Mouse (Mus musculus): ENCODE results near the gene Cdh22. TPM values are rescaled to one million over a fixed set of nuclear protein-coding genes. Genes with fewer than 3 reads are reported as not detected.

Cdh22 gene
- polyA plus RNA-seq, 1 experiment from 2014 or later, result 1.3 TPM

DNA sequence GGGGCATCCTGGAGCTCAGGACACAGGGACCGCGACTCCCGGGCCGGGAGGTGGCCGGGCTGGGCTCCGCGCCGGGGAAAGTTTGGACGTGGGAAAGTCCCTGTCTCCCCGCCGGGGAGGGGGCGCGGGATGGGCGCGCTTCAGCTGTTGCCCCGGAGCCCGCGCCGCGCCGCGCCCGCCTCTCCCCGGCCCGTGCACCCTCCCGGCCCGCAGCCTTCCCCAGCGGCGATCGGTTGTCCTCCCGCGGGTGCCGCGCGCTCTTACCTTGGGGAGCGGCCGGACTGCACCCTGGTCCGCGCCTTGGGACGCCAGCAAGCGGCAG lies 401 bp downstream of the Cdh22 start:
- ATAC-seq (replicated peaks; ENCODE audit: insufficient number of reproducible peaks, low FRiP score, low TSS enrichment, low read depth) (peak; percentile 33), DNase-seq (ENCODE audit: low spot score) (no peak)
- Histone ChIP-seq H3K36me3 (replicated peaks; ENCODE audit: control insufficient read depth, insufficient read depth, low read depth, low read length) (no peaks in the 10 kb centered on the region), H3K4me2 (ENCODE audit: low read depth, low read length) (peak overlapping the region; percentile 98), H3K27ac (replicated peaks; ENCODE audit: low read depth, low read length) (no peak overlapping the region), H3K9me3 (replicated peaks; ENCODE audit: control insufficient read depth, low read length) (no peaks in the 10 kb centered on the region), H3K4me3 (ENCODE audit: low read depth, low read length) (peak overlapping the region; percentile 57), H3K9ac (replicated peaks; ENCODE audit: low read length) (peak overlapping the region; percentile 65), H3K4me1 (ENCODE audit: control insufficient read depth, insufficient read depth, low read length) (peaks cover 6% of the 10 kb centered on the region), H3K27me3 (ENCODE audit: control insufficient read depth, insufficient read depth, low read length) (peaks cover 72% of the 10 kb centered on the region)
- WGBS, result 0% methylated on average over 35 of the region's 41 CpGs

DNA sequence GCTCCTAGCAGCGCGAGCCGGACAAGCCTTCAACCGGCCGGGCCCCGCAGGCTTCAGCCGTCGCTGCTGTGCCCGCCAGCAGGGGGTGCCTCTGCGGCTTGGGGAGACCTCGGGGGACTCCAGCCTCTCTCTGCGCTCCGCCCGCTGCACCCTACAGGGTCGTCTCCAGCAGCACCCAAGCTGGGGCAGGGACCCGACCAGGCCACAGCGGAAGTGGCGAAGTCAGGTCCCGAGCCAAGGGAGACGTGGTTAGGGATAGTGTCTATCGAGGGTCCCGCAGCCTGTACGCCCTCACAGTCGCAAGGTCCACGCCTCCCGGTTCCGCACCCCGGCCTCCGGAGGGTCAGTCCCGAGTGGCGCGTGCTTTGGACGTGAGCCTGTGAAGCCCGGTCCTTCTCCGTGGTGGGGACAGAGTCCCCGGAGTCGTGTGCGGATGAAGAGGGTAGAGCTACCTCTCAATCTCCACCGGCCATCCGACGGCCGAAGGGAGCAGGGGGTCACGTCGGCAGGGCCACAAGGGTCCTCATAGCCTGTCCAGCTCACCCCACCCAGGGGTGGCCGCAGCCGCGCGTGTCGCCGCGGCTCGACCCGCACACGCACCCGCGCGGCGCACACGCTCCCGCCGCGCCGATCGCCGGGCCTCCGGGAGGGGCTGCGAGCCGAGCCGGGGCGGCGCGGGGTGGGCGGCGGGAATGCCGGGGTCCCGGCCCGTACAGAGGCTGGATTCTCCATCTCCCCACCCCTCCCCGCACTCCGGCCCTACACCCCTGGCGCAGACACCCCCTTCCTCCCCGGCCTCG lies 962 bp downstream of the Cdh22 start:
- H3K36me3 ChIP-seq (replicated peaks; ENCODE audit: control insufficient read depth, insufficient read depth, low read depth, low read length), result no peaks in the 10 kb centered on the region
- peak overlapping the region; percentile 98 for H3K4me2 ChIP-seq (ENCODE audit: low read depth, low read length)
- 1% methylated on average over 75 of the region's 82 CpGs for WGBS
- no peak; the same call in 1 of the 2 replicates for ATAC-seq (replicated peaks; ENCODE audit: insufficient number of reproducible peaks, low FRiP score, low TSS enrichment, low read depth)
- H3K27ac ChIP-seq (replicated peaks; ENCODE audit: low read depth, low read length), result no peak overlapping the region
- H3K4me1 ChIP-seq (ENCODE audit: control insufficient read depth, insufficient read depth, low read length), result peaks cover 6% of the 10 kb centered on the region
- H3K4me3 ChIP-seq (ENCODE audit: low read depth, low read length), result peak overlapping the region; percentile 57
- peak; percentile 61 for DNase-seq (ENCODE audit: low spot score)
- no peaks in the 10 kb centered on the region for H3K9me3 ChIP-seq (replicated peaks; ENCODE audit: control insufficient read depth, low read length)
- peak overlapping the region; percentile 65 for H3K9ac ChIP-seq (replicated peaks; ENCODE audit: low read length)
- H3K27me3 ChIP-seq (ENCODE audit: control insufficient read depth, insufficient read depth, low read length), result peaks cover 66% of the 10 kb centered on the region

DNA sequence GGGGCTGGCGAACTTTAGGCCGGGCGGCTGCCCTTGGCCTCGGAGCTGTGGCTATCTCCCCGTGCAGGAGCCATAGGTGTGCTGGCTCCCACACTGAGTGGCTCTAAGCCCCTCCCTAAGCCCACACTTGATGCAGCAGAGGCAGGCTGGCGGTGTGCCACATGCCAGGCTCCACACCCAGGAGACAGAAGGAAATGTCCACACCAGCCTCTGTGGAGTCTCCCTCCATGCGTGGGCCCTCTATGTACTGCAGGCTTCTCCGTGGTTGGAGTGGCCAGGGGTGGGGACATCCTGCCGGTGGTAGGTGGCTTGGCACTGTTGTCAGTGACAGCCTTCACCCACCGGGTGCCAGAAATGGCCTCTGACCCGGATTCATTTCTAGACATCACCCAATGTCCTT lies 5.6 kb downstream of the Cdh22 start:
- DNase-seq (ENCODE audit: low spot score) (no peak), ATAC-seq (replicated peaks; ENCODE audit: insufficient number of reproducible peaks, low FRiP score, low TSS enrichment, low read depth) (no peak)
- no peaks in the 10 kb centered on the region for H3K9me3 ChIP-seq (replicated peaks; ENCODE audit: control insufficient read depth, low read length)
- H3K36me3 ChIP-seq (replicated peaks; ENCODE audit: control insufficient read depth, insufficient read depth, low read depth, low read length), result no peaks in the 10 kb centered on the region
- H3K27ac ChIP-seq (replicated peaks; ENCODE audit: low read depth, low read length), result no peak overlapping the region
- H3K27me3 ChIP-seq (ENCODE audit: control insufficient read depth, insufficient read depth, low read length), result peaks cover 28% of the 10 kb centered on the region
- H3K9ac ChIP-seq (replicated peaks; ENCODE audit: low read length), result no peak overlapping the region
- H3K4me2 ChIP-seq (ENCODE audit: low read depth, low read length), result no peak overlapping the region
- H3K4me3 ChIP-seq (ENCODE audit: low read depth, low read length), result no peak overlapping the region
- no peaks in the 10 kb centered on the region; the same call in 1 of the 2 replicates for H3K4me1 ChIP-seq (ENCODE audit: control insufficient read depth, insufficient read depth, low read length)
- whole genome bisulfite sequencing, result 89% methylated on average over 11 of the region's 11 CpGs

DNA sequence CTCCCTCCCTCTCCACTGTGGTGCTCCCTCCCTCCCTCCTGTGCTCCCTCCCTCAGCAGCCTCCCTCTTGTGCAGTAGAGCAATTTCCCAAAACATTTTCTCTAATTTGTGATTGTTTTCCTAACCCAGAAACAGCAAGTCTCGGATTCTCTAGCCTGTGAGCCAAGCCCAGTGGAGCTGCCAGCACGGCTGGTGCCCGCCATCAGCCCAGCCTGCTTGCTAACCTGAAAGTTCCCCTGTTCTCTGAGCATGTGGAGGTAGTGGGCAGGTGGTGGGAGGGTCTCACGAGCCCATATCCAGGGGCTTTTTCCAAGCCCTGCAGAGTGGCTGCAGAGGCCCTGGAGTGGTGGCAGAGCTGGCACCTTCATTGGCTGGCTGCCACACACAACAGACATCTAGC lies 10.8 kb downstream of the Cdh22 start:
- H3K9ac ChIP-seq (replicated peaks; ENCODE audit: low read length), result no peak overlapping the region
- no peaks in the 10 kb centered on the region for H3K9me3 ChIP-seq (replicated peaks; ENCODE audit: control insufficient read depth, low read length)
- H3K4me3 ChIP-seq (ENCODE audit: low read depth, low read length), result no peak overlapping the region
- no peak overlapping the region for H3K27ac ChIP-seq (replicated peaks; ENCODE audit: low read depth, low read length)
- ATAC-seq (replicated peaks; ENCODE audit: insufficient number of reproducible peaks, low FRiP score, low TSS enrichment, low read depth) (no peak), DNase-seq (ENCODE audit: low spot score) (no peak)
- H3K27me3 ChIP-seq (ENCODE audit: control insufficient read depth, insufficient read depth, low read length), result no peaks in the 10 kb centered on the region; the same call in 1 of the 2 replicates
- H3K36me3 ChIP-seq (replicated peaks; ENCODE audit: control insufficient read depth, insufficient read depth, low read depth, low read length), result no peaks in the 10 kb centered on the region
- no peak overlapping the region for H3K4me2 ChIP-seq (ENCODE audit: low read depth, low read length)
- WGBS, result 62% methylated on average over 4 of the region's 4 CpGs
- H3K4me1 ChIP-seq (ENCODE audit: control insufficient read depth, insufficient read depth, low read length), result no peaks in the 10 kb centered on the region

DNA sequence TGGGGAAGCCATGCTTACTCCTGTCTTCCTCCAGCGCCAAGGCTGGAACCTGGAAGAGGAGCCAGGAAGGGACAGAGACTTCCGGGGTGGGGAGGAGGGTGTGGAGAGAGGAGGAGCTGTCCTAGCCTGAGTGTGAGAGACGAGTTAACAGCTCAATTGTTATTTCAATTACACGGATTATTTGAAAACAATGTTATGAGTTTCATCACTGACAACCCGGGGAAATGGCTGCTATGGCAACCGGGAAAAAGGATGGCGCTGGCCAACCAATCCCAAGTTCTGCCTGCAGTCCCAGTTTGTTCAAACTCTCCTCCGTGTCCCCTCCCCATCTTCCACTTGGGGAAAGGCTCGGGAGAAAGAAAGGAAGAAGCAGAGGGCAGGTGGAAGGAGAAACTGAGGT lies 12.7 kb downstream of the Cdh22 start:
- Histone ChIP-seq H3K27ac (replicated peaks; ENCODE audit: low read depth, low read length) (no peak overlapping the region), H3K4me3 (ENCODE audit: low read depth, low read length) (no peak overlapping the region), H3K9me3 (replicated peaks; ENCODE audit: control insufficient read depth, low read length) (no peaks in the 10 kb centered on the region), H3K4me1 (ENCODE audit: control insufficient read depth, insufficient read depth, low read length) (no peaks in the 10 kb centered on the region), H3K27me3 (ENCODE audit: control insufficient read depth, insufficient read depth, low read length) (no peaks in the 10 kb centered on the region; the same call in 1 of the 2 replicates), H3K4me2 (ENCODE audit: low read depth, low read length) (no peak overlapping the region), H3K36me3 (replicated peaks; ENCODE audit: control insufficient read depth, insufficient read depth, low read depth, low read length) (no peaks in the 10 kb centered on the region), H3K9ac (replicated peaks; ENCODE audit: low read length) (no peak overlapping the region)
- 16% methylated on average over 9 of the region's 9 CpGs for WGBS
- DNase-seq (ENCODE audit: low spot score) (no peak), ATAC-seq (replicated peaks; ENCODE audit: insufficient number of reproducible peaks, low FRiP score, low TSS enrichment, low read depth) (no peak)

DNA sequence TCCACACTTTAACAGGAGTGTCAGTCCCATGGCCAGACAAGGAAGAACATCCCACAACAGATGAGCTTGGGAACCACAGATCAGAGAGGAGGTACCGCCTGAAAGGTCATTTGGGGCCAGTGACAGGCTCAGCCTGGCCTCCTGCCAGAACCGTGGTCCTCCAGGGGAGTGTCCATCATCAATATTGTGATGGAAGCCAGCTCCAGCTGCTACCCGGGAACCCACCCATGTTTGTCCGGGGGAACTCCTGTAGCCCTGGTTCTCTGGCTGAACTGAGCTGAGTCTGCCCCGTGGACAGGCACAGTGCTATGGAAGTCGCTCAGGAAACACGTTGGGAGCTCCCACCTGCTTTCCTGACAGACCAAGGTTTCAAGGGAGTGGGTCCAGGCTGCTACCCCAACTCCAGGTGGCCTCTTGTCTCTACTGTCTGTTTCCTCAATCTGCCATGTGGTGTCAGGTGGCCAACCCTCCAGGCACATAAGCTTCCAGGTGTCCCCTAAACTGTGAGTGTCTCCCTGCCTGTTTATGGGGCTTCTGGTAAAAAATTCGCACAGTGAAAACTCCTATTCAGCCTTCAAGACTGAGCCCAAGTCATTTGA lies 14.2 kb downstream of the Cdh22 start:
- H3K9me3 ChIP-seq (replicated peaks; ENCODE audit: control insufficient read depth, low read length), result no peaks in the 10 kb centered on the region
- ATAC-seq (replicated peaks; ENCODE audit: insufficient number of reproducible peaks, low FRiP score, low TSS enrichment, low read depth) (no peak), DNase-seq (ENCODE audit: low spot score) (no peak)
- no peak overlapping the region for H3K9ac ChIP-seq (replicated peaks; ENCODE audit: low read length)
- no peak overlapping the region for H3K27ac ChIP-seq (replicated peaks; ENCODE audit: low read depth, low read length)
- no peaks in the 10 kb centered on the region; the same call in 1 of the 2 replicates for H3K4me1 ChIP-seq (ENCODE audit: control insufficient read depth, insufficient read depth, low read length)
- no peak overlapping the region for H3K4me3 ChIP-seq (ENCODE audit: low read depth, low read length)
- H3K4me2 ChIP-seq (ENCODE audit: low read depth, low read length), result no peak overlapping the region
- 73% methylated on average over 8 of the region's 8 CpGs for WGBS
- H3K27me3 ChIP-seq (ENCODE audit: control insufficient read depth, insufficient read depth, low read length), result peaks cover 6% of the 10 kb centered on the region
- H3K36me3 ChIP-seq (replicated peaks; ENCODE audit: control insufficient read depth, insufficient read depth, low read depth, low read length), result no peaks in the 10 kb centered on the region

DNA sequence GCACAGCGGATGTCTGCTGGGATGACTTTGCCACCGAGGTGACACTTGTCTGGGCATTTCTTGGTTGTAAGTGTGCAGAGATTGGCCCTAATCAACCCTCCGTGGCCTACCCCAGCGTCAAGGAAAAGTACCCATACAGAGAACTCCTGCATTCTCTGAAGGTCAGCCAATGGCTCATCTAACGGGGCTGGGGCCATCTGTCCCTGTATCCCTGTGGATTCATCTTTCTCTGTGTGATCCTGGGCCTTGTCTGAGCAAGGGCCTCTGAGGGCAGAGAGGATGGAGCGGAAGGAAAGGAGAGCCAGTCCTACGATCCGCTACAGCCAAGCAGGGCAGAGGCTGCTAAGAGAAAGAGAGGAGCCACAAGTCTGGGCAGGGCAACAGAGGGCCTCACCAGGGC lies 15.7 kb downstream of the Cdh22 start:
- H3K27me3 ChIP-seq (ENCODE audit: control insufficient read depth, insufficient read depth, low read length), result peaks cover 11% of the 10 kb centered on the region
- DNase-seq (ENCODE audit: low spot score), result no peak
- H3K27ac ChIP-seq (replicated peaks; ENCODE audit: low read depth, low read length), result no peak overlapping the region
- H3K4me2 ChIP-seq (ENCODE audit: low read depth, low read length), result no peak overlapping the region
- ATAC-seq (replicated peaks; ENCODE audit: insufficient number of reproducible peaks, low FRiP score, low TSS enrichment, low read depth), result no peak
- H3K9me3 ChIP-seq (replicated peaks; ENCODE audit: control insufficient read depth, low read length), result no peaks in the 10 kb centered on the region
- H3K4me3 ChIP-seq (ENCODE audit: low read depth, low read length), result no peak overlapping the region
- no peak overlapping the region for H3K9ac ChIP-seq (replicated peaks; ENCODE audit: low read length)
- 74% methylated on average over 8 of the region's 8 CpGs for WGBS
- H3K36me3 ChIP-seq (replicated peaks; ENCODE audit: control insufficient read depth, insufficient read depth, low read depth, low read length), result no peaks in the 10 kb centered on the region
- H3K4me1 ChIP-seq (ENCODE audit: control insufficient read depth, insufficient read depth, low read length), result no peaks in the 10 kb centered on the region; the same call in 1 of the 2 replicates

DNA sequence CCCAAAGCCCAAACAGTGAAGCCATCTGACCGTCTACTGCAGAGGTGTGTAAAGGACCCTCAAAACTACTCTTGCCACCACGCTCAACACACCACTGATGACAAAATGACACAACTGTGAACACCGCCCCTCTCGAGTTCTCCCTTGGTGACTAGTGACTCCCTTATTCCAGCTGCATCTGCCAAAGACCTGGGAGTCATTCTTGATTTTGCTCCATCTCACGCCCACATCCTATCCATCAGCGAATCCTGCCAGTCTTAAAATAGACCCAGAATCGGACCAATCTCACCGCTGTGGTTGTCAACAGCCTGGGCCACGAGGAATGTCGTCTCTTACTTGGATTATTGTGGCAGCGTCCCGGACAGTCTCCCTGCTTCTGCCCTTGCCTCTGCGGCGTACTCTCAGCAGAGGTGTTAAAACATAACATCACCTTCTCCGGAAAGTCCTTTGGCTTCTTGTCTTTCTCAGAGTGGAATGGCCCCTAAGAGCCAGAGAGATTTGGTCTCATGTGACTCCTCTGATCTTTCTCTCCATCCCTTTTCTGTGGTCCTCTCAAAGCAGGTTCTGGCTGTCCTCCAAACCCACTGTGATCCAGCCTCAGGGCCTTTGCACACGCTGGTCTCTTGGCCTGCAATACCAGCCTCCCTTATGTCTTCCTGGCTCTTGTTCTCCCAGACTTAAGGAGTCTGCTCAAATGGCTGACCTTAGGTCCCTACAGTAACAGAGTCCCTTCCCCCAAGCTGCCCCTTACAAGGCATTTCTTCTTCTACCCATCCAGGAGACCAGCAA lies 17.1 kb downstream of the Cdh22 start:
- no peak for ATAC-seq (replicated peaks; ENCODE audit: insufficient number of reproducible peaks, low FRiP score, low TSS enrichment, low read depth)
- 90% methylated on average over 16 of the region's 16 CpGs for WGBS
- Histone ChIP-seq H3K4me3 (ENCODE audit: low read depth, low read length) (no peak overlapping the region), H3K27me3 (ENCODE audit: control insufficient read depth, insufficient read depth, low read length) (peaks cover 25% of the 10 kb centered on the region), H3K9me3 (replicated peaks; ENCODE audit: control insufficient read depth, low read length) (no peaks in the 10 kb centered on the region), H3K9ac (replicated peaks; ENCODE audit: low read length) (no peak overlapping the region), H3K4me2 (ENCODE audit: low read depth, low read length) (no peak overlapping the region), H3K4me1 (ENCODE audit: control insufficient read depth, insufficient read depth, low read length) (no peaks in the 10 kb centered on the region; the same call in 1 of the 2 replicates), H3K27ac (replicated peaks; ENCODE audit: low read depth, low read length) (no peak overlapping the region), H3K36me3 (replicated peaks; ENCODE audit: control insufficient read depth, insufficient read depth, low read depth, low read length) (no peaks in the 10 kb centered on the region)
- no peak for DNase-seq (ENCODE audit: low spot score)
